Mouse (Mus musculus) kidney, embryonic 14.5 days (tissue): ENCODE measurements at regions not wholly inside any gene's neighbourhood (a gene's known extent, or its start where the extent isn't known, plus 50 kb on each side); places are given as distances from the start of the nearest gene placed in this dataset.

Experiments used
- ATAC-seq: fragments of 200-750 bp; cut with Nextera tagmentation; 2 replicates; pipeline ENCODE4 v1.8.0; 2017; ENCODE audit warnings: moderate number of reproducible peaks, mild to moderate bottlenecking, moderate TSS enrichment, moderate library complexity; ENCODE audit not compliant: low FRiP score, low TSS enrichment
- H3K27ac ChIP-seq: fragments of 300-500 bp; sonication (generic); 2 replicates; pipeline ENCODE4 v1.5.1; 2014; ENCODE audit warnings: low read depth, mild to moderate bottlenecking, low read length, moderate library complexity, mixed read lengths
- H3K27me3 ChIP-seq: fragments of 300-500 bp; sonication (generic); 2 replicates; pipeline ENCODE4 v1.6.1; 2014; ENCODE audit warnings: mild to moderate bottlenecking, low read length; ENCODE audit not compliant: control insufficient read depth, insufficient read depth
- H3K36me3 ChIP-seq: fragments of 300-500 bp; sonication (generic); 2 replicates; pipeline ENCODE4 v1.6.1; 2014; ENCODE audit warnings: low read length, mixed read lengths; ENCODE audit not compliant: control insufficient read depth, insufficient read depth
- H3K4me1 ChIP-seq: fragments of 300-500 bp; sonication (generic); 2 replicates; pipeline ENCODE4 v1.6.1; 2014; ENCODE audit warnings: low read length, mixed read lengths; ENCODE audit not compliant: control insufficient read depth, insufficient read depth
- H3K4me2 ChIP-seq: fragments of 300-500 bp; sonication (generic); replicated peaks from 2 replicates; pipeline ENCODE4 v1.6.1; 2014; ENCODE audit warnings: low read depth, mild to moderate bottlenecking, low read length
- H3K4me3 ChIP-seq: fragments of 300-500 bp; sonication (generic); 2 replicates; pipeline ENCODE4 v1.5.1; 2014; ENCODE audit warnings: mild to moderate bottlenecking, low read length
- H3K9ac ChIP-seq: fragments of 300-500 bp; sonication (generic); 2 replicates; pipeline ENCODE4 v1.6.1; 2014; ENCODE audit warnings: low read depth, mild to moderate bottlenecking, low read length, moderate library complexity
- H3K9me3 ChIP-seq: fragments of 300-500 bp; sonication (generic); 2 replicates; pipeline ENCODE4 v1.6.1; 2016; ENCODE audit warnings: low read length; ENCODE audit not compliant: control insufficient read depth
- whole genome bisulfite sequencing: fragments of 180-500 bp; shearing (Covaris S2); extraction: QIAGEN DNeasy Blood & Tissue Kit; methylation state at CpG from one replicate; pipeline ENCODE4 v1.1.7; 2014; 5-methylcytosine and 5-hydroxymethylcytosine counted together

GRCm38 (mm10) chr10:93398531-93399320 is 54.5 kb upstream of the Lta4h start:
- ATAC-seq: no peak
- Histone ChIP-seq H3K27ac (no peak overlapping the region), H3K4me3 (no peak overlapping the region), H3K9ac (no peak overlapping the region), H3K36me3 (no peaks in the 10 kb centered on the region), H3K9me3 (no peaks in the 10 kb centered on the region), H3K4me1 (no peaks in the 10 kb centered on the region), H3K27me3 (no peaks in the 10 kb centered on the region), H3K4me2 (no peak overlapping the region)
- 66% methylated on average over 11 of the region's 11 CpGs for WGBS

- Histone ChIP-seq H3K4me2 (no peak overlapping the region), H3K36me3 (no peaks in the 10 kb centered on the region), H3K4me1 (no peaks in the 10 kb centered on the region), H3K27me3 (no peaks in the 10 kb centered on the region), H3K4me3 (no peak overlapping the region), H3K27ac (no peak overlapping the region), H3K9me3 (no peaks in the 10 kb centered on the region), H3K9ac (no peak overlapping the region)
- WGBS: 59% methylated on average over 5 of the region's 5 CpGs
- no peak for ATAC-seq
These were observed 50.3 kb upstream of the Lta4h start for GRCm38 (mm10) chr10:93402689-93403509.
